Mouse (Mus musculus): Measurements from ENCODE around the gene Tmem160. TPM values are rescaled to one million over a fixed set of nuclear protein-coding genes. Genes with fewer than 3 reads are reported as not detected.

Tmem160 gene
- polyA plus RNA-seq, 1 experiment from 2014 or later = 43.0 TPM

- Histone ChIP-seq H3K27me3 (ENCODE audit: insufficient read depth, low read length) (no peaks in the 10 kb centered on the region), H3K4me3 (ENCODE audit: low read depth, low read length) (no peak overlapping the region), H3K4me1 (ENCODE audit: insufficient read depth) (peaks cover 21% of the 10 kb centered on the region), H3K27ac (ENCODE audit: low read depth) (peak overlapping the region; percentile 85), H3K9ac (replicated peaks) (no peak overlapping the region), H3K4me2 (ENCODE audit: low read depth, low read length) (no peak overlapping the region), H3K9me3 (ENCODE audit: low read length) (no peaks in the 10 kb centered on the region), H3K36me3 (replicated peaks; ENCODE audit: insufficient read depth, low read length) (0 out of 2 replicates have a peak, but pooled peaks cover 16% of the 10 kb centered on the region)
- 50% methylated on average over 2 of the region's 2 CpGs for WGBS (ENCODE audit: insufficient replicate concordance)
- ATAC-seq (peak; percentile 97), DNase-seq (peak; percentile 47)
- TF ChIP-seq EP300 (IDR thresholded peaks at IDR 0.05; ENCODE audit: low read depth) = no peak
- no peak for TF ChIP-seq CTCF (IDR thresholded peaks at IDR 0.05; ENCODE audit: low read depth)
These were observed 52.1 kb downstream of the Tmem160 start for GRCm38 (mm10) chr7:16504573-16505225.

Other genes starting within 250 kb of the Tmem160 start
- gene Dhx34, start 230.7 kb upstream of the Tmem160 start, polyA plus RNA-seq (2015; fragmentation: Nextera tagmentation; extraction: Ambion mirVana) = 3.6 and 3.9 TPM in 2 replicates
- gene C5ar2, start 208.6 kb upstream of the Tmem160 start, polyA plus RNA-seq (2015; fragmentation: Nextera tagmentation; extraction: Ambion mirVana) = 0.92 and 1.2 TPM in 2 replicates
- 5.5 and 6.9 TPM in 2 replicates for gene C5ar1, start 193.2 kb upstream of the Tmem160 start, polyA plus RNA-seq (2015; fragmentation: Nextera tagmentation; extraction: Ambion mirVana)
- 7.5 and 8.4 TPM in 2 replicates for gene Inafm1, start 179.2 kb upstream of the Tmem160 start, polyA plus RNA-seq (2015; fragmentation: Nextera tagmentation; extraction: Ambion mirVana)
- gene Ccdc9, start 166.0 kb upstream of the Tmem160 start, polyA plus RNA-seq (2015; fragmentation: Nextera tagmentation; extraction: Ambion mirVana) = 5.7 and 8.8 TPM in 2 replicates
- 3.7 and 4.1 TPM in 2 replicates for gene Bbc3, start 144.4 kb upstream of the Tmem160 start, polyA plus RNA-seq (2015; fragmentation: Nextera tagmentation; extraction: Ambion mirVana)
- 48.3 and 51.9 TPM in 2 replicates for gene Sae1, start 65.0 kb upstream of the Tmem160 start, polyA plus RNA-seq (2015; fragmentation: Nextera tagmentation; extraction: Ambion mirVana)
- 4.7 and 5.2 TPM in 2 replicates for gene Zc3h4, start 51.9 kb upstream of the Tmem160 start, polyA plus RNA-seq (2015; fragmentation: Nextera tagmentation; extraction: Ambion mirVana)
- 0.07 and 0.11 TPM in 2 replicates for gene Npas1, start 24.9 kb downstream of the Tmem160 start, polyA plus RNA-seq (2015; fragmentation: Nextera tagmentation; extraction: Ambion mirVana)
- gene Arhgap35, start 162.2 kb downstream of the Tmem160 start, polyA plus RNA-seq (2015; fragmentation: Nextera tagmentation; extraction: Ambion mirVana) = 2.4 and 2.7 TPM in 2 replicates
- not detected in 2 replicates for gene Ceacam15, start 222.9 kb downstream of the Tmem160 start, polyA plus RNA-seq (2015; fragmentation: Nextera tagmentation; extraction: Ambion mirVana)

All from liver, postnatal 0 days (tissue).